Mouse (Mus musculus) spleen, adult 12 weeks (tissue): ENCODE measurements around the gene Tox4.

ENCODE experiments used
- DNase-seq: peaks from one replicate; pipeline ENCODE4 v3.0.0; 2022; ENCODE audit warnings: low spot score

Tox4 gene

DNA sequence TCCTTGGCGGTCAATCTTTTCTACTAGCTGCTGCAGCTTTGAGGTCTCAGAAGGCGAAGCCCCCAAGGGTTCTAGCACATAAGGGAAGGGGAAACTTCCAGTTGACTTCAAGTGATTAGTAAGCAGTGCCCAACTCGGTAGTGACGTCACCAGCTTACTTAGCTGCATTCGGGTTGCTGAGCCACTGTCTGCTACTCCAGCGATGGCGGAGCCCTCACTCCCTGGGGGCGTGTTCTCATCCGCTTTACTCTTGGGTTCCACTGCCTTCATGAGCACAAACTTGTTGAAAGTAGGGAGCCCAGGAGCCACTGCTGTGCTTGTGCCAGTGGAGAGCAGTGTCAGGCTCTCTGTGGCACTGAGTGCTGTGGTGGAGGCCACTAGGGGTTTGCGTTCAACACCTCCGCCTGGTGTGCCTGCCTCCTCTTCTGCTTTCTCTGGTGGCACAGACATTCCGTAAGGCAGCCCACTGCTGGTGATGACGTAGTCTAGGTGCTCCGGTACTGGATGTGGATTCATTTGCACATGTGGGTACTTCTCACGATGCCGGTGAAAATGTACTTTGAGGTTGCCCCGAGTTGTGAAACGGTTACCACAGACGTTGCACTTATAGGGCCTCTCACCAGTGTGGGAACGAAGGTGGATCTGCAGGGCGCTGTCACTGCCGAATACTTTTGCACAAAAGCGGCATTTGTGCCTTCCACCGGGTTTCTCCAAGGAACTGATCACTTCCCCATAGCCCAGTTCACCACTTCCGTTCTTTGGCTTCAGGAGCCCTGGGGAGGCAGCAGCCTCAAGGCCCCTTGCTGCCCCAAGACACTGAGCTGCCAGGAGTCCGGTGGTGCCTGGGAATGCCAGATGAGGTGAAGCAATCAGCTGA lies 35.2 kb downstream of the Tox4 start:
- DNase-seq = no peak

DNA sequence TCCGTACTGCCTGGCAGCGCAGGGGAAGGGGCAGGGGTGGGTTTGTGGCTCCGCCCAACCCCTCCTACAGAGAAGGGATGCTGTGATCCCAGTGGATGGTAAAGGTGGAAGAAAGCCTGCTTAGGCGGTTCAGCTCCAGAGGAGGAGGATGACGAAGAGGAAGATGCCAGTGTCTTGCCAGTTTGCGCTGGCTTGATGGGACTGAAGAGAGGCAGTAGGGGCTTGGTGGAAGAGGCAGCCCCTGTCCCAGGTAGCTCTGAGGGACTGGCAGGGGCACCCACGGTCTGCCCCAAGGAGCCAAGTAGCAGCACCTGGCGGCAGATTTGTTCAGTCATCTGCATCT lies 35.8 kb downstream of the Tox4 start:
- no peak for DNase-seq

DNA sequence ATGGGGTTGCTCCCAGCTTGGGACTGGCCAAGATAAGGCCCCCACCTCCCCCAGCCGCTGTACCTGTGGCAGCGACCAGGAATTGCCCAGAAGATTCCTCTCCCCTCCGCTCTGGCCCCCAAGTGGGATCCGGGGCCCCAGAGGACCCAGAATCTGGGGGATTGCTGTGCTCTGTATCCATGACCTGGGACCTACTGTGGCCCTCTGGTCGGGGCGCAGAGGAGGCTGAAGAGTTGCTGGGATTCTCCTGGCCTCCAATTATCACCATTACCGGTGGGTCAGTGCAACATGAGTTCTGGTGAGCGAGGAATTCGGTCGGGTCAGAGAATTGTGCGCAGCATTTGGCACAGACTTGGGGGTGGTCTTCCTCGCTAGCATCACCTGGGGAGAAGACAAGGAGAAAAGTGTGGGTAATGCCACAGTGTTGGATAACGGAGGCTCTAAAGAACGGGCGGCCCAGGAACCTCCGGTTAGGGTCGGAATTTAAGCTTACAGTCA lies 36.4 kb downstream of the Tox4 start:
- no peak for DNase-seq

DNA sequence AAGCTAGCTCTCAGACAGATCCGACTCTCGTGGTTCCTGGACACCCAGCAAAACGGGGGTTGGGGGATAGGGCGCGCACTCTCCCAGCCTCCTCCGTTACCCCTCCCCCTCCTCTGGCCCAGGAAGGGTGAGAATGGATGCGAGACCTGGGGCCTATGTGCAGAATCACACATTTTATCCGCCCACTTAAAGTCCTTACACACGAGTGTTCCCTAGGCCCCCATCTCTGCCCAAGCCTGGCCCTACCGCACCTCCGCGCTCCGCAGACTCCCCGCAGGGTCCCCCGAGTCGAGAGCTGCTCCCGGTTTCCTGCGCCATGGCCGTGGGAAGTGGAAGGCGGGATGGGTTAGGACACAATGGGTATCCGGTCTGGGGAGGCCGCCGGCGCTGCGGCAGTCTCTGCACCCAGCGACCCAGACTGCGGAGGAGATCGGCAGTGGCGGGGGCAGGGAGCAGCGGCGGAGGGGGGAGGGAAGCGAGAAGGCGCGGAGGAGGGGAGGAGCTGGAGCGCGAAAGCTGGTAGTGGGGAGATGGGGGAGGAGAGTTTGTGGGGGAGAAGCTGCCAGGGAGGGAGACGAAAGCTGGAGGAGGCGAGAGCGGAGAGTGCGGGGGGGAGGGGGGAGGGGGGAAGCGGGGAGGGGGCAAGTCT lies 37.0 kb downstream of the Tox4 start:
- DNase-seq = no peak

DNA sequence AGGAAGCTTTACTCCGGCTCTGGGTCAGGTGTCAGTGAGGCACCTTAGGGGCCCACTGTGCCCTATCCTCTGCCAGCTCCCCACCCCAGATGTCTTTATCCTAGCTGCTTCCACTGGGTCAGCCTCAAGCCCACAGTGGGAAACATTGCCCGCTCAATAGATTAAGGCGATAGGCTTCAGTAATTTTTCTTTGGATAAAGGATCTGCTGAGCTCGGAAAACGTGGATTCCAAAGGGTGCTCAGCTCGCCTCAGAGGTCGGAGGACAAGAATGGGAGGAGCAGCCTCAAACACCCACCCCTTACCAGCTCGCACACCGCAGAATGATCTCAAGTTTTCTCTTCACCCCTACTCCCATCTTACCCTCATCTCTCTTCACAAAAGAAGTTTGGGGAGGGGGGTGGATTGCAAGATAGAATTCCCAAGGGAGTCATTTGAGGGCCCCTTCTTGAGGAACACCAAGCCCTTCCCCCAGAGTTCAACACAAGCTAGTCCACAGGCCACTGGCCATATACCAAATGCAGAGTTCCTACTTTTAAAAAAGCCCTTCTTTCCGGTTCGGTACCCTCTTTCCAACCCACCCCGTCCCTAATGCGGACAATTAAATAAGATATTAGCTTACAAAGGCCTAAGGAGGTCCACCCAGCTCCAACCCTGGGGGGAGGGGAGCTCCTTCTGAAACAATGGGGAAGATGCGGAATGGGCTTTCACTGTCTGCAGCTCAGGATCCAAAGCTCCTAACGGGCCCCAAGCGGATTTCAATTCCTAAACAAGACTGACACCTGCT lies 37.7 kb downstream of the Tox4 start:
- DNase-seq = no peak

DNA sequence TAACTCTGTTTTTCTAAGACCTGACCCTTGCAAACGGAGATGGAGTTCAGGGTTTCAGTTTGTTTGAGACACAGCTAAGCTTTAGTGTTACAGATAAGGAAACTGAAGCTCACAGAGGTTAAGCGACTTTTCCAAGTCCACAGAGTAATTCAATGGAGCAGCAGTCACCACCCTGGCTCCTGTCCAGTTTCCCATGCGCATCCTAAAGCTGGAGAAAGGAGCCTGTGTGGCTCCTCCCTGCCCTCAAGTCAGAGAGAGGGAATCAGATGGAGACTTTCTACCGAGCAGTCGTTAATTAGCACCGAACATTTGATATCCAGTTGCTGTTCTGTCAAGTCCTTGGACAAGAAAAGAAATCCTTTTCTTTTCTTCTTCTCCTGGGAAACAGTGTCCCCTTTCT lies 40.4 kb downstream of the Tox4 start:
- DNase-seq = no peak

DNA sequence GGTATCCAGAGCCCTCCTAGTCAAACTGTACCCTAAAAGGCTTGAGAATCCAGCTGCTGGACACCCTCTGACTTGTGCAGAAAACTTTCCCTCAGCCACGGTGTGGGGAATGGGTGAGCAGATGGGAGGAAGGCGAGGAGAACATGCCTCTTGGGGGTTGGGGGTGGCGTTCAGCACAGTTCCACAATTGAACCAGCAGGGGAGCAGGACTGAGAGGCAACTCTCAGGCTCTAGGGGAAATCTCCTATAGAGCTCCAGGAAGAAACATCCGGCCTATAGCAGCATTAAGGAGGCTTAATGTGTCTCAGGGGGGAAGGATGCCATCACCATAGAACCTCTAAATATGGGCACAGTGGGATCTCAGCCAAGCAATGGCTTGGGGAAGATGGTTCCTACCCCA lies 46.9 kb downstream of the Tox4 start:
- DNase-seq = no peak

DNA sequence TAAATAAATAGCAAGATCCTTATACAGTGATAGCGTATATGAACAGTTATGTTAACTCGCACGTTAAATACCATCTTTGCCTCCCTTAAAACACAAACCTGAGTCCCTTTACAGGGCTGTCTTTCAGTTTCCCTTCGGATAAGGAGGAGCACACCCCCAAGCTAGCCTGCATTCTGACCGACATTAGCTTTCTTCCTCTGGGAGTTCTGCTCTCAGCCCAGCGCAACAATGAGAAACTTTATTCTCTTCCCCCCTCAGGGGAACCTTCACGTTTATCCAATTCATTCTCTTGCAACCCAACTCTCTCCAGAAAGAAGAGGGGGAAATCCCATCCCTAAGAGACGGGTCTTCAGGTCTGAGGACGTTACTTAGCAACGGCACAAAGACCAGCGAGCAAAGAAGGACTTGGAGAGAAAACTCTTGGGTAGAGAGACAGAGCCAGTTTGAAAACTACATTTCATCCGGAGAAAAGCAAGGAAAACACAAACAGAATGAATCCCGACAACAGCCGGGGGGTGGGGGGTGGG lies 48.5 kb downstream of the Tox4 start:
- no peak for DNase-seq

DNA sequence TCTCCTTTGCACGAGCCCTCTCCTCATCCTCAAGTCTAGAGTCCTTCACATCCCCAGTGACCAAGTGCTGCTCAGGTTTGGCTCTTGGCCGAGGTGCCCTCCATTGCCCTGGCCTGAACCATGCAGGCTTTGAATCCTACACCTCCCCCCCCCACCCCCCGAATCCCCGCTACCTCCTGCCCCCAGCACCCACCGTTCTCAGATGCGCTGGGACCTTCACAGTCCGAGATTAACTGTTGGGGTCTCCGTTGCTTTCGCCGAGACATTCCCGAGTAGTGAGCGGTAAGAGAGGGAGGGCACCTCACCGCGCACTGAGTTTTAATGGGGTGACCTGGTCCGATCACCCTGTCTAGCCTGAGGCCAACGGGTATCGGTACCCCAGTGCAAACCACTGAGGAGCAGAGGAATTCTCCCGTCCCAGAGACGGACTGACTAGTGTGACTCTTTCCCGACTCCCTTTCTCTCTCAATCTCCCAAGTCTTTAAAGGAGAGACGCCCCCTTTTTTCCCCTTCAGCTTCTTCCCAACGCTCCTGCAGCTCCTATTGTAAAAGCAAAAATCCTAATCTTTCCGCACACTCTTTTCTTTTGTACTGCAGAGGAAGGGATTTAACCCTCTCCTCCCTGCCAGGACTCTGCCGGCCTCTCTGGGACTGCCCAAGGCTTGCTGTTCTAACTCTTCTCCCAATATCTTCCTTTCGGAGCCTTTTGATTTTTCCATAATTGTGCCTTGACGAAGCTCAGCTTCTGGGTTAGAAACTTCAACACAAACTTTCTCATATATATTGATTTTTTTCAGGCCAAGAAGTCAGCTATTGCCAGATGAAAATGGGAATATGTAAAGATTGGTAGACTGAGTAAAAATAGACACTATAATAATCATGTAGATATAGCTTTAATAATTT lies 49.2 kb downstream of the Tox4 start, which contains the start of gene Sall2:
TSS of gene Sall2 (minus strand) at position 853 of the 903 bp plus-strand sequence.
- no peak for DNase-seq

DNA sequence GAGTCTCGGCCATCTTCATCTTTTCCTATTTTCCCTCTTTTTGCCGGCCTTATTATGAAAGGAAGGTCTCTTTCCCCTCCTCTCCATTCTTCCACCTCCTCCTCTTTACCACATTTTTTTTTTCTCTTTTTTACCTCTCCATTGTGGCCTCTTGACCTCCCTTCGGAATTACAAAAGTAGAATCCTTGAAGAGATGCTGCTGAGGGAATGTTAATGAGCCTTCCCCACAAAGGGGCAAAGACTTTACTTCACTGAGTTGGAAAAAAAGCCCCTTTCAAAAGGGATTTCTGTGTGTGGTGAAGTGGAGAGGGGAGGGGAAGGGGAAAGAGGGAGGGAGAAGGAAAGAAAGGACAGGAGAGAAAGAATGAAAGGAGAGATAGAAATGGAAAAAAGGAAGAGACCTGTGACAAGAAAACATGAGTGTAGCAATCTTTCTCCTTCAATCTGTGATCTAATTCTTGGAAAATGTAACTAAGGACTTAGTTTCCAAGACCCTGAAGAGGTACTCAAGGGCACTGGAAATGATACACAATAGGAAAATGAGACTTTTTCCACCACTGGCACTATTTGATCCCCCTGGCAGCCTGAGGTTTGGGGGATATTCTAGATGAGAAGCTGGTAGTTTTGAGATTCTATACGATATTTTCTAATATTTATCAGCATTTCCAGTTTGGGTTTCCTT lies 52.3 kb downstream of the Tox4 start:
- no peak for DNase-seq

DNA sequence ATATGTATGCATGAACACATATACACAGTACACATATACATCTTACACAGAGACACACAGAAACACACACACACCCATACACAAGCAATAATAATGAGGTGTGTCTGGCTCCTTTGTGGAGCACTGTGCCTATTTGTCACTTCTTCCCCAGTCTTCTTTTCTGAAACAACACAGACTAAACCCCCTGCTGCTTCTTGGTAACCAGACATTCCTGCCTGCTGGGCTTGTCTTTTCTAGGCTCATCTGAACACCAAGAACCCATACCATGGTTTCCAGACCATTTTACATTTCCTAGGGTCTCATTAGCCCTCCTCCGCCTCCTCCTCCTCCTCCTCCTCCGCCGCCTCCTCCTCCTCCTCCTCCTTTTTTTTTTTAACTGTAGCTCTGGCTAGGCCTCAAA lies 53.2 kb downstream of the Tox4 start:
- no peak for DNase-seq

DNA sequence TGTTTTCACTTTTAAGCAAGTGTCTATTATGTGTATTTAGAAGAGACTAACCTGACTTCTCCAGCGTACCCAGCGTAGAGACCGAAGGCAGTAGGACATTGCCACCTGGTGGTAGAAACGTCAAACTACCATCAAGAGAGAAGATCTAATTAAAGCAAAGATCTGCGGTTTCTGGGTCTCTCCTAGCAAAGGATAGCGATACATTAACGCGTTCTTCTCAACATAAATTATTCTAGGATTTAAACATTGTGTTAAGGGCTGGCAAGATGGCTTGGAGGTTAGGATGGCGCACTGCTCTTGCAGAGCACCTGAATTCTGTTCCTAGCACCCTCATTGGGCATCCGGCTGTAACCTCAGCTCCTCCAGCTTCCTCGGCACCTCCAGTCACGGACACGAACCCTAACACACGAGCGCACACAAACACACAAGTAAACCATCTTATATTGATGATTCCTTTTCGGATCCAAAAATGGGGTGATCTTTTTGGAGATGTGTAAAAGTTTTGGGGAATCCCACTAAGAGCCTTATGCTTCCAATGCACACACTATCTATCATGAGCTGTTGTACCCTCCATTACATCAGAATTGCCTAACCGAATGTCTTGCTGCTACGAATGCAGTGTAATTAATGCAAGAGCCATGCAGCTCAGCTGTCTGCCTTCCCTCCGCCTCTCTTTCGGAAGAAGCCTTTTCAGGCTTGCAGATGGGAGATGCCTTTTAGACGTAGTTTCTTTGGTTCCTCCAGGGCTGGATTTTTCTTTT lies 60.0 kb downstream of the Tox4 start:
- DNase-seq = no peak

DNA sequence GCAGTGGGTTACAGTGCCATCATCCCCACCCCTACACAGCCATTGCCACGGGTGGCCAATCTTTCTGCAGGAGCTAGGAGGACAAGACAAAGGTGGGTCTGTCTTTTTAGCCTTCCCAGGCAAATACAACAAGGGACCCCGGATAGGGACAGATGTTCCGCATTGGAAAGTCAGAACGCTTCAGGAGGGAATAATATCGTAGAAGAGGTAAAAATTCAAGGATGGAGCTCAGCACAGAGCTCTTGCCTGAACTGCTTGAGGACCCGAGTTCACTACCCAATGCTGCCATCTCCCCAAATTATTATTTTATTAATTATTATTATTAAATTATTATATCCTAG lies 60.5 kb downstream of the Tox4 start:
- no peak for DNase-seq
